Mouse (Mus musculus): Measurements from ENCODE around the gene Gm2026. TPM values are rescaled to one million over a fixed set of nuclear protein-coding genes. Genes with fewer than 3 reads are reported as not detected.
"Not testable (repeated sequence)": the region's sequence is repeated elsewhere in the genome, so short reads cannot be mapped to it uniquely, and the experiment has no call there.

Gm2026 gene
- total RNA-seq (2018; cell fraction: chromatin; rRNA removed): 10 to 100 TPM in 23 of 26 experiments, 1 to 10 TPM in 3; 6.3 to 59.1 (median 23.8) TPM
- total RNA-seq (2018; cell fraction: cytosol; rRNA removed): 10 to 100 TPM in 7 of 26 experiments, 1 to 10 TPM in 19; 3.2 to 17.1 (median 8.5) TPM
- 10 to 100 TPM in 18 of 26 experiments, 1 to 10 TPM in 8; 4.3 to 51.8 (median 11.6) TPM for total RNA-seq (2018; cell fraction: nucleus; rRNA removed)
- 4.2 to 15.2 TPM (median 6.5 TPM) in 3 replicates for polyA plus RNA-seq (2018)

DNA sequence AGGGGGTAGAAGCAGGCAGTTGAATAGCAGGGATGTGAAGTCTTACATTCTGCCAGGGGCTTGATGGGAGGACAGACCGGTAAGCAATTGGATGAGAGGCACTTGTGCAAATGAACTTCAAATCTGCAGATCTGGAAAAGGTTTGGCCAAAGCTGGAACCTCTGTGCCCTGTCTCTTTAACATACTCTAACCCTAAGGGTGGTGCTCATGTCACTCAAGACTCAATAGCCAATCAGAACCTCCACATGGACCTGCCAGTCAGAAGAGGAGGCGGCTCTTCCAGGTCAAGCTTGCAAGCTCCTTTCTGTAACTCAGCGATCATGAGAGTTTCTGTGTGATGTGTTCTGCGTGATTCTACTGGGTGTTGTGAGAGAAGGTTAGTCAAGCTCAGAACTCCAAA is at the start of gene Gm2026:
TSS of gene Gm2026 (plus strand) at position 301 of the 400 bp plus-strand sequence.
- no CpG with 5 or more reads among the region's 4 CpGs for WGBS (ENCODE audit: missing documents)
- not testable (repeated sequence) for H3K27ac ChIP-seq; H3K4me3 ChIP-seq (ENCODE audit: inconsistent target); H3K36me3 ChIP-seq (ENCODE audit: inconsistent target); H3K79me2 ChIP-seq (ENCODE audit: inconsistent target)

GRCm38 (mm10) chr2:175931000-175931399 is 34.1 kb upstream of the Gm2026 start, which contains the start of gene Zfp966:
Zfp966 (minus strand) TSS chr2:175931100.
- not testable (repeated sequence) for H3K4me3 ChIP-seq (ENCODE audit: inconsistent target); H3K27ac ChIP-seq; H3K36me3 ChIP-seq (ENCODE audit: inconsistent target); H3K79me2 ChIP-seq (ENCODE audit: inconsistent target)
- WGBS (ENCODE audit: missing documents): no CpG with 5 or more reads among the region's 6 CpGs

Other genes with a start within 250 kb of the Gm2026 start
- gene Gm2007, start 223.8 kb upstream of the Gm2026 start, polyA plus RNA-seq (2018): not detected in 3 replicates
- gene Gm14288, start 164.2 kb upstream of the Gm2026 start, polyA plus RNA-seq (2018): 3.4 to 5.9 TPM (median 5.4 TPM) in 3 replicates
- gene Gm6710, start 96.1 kb upstream of the Gm2026 start, polyA plus RNA-seq (2018): 4.4 to 13.2 TPM (median 9.9 TPM) in 3 replicates
- 5.6 to 6.9 TPM (median 6.1 TPM) in 3 replicates for gene Zfp966, start 34.2 kb upstream of the Gm2026 start, polyA plus RNA-seq (2018)
- 0.87 to 6.0 TPM (median 1.7 TPM) in 3 replicates for gene Gm2004, start 184.5 kb downstream of the Gm2026 start, polyA plus RNA-seq (2018)

Measured in macrophage (primary cell).